Mouse (Mus musculus) hindbrain, embryonic 10.5 days (tissue): ENCODE measurements around the gene Hist1h3c. TPM values are rescaled to one million over a fixed set of nuclear protein-coding genes. Genes with fewer than 3 reads are reported as not detected.
"Not testable (repeated sequence)": the region's sequence is repeated elsewhere in the genome, so short reads cannot be mapped to it uniquely, and the experiment has no call there.

Source experiments
- DNase-seq: peaks from one replicate; pipeline ENCODE4 v3.0.0-alpha.2; 2017; ENCODE audit warnings: low spot score
- H3K27ac ChIP-seq: fragments of 300-500 bp; sonication (generic); 2 replicates; pipeline ENCODE4 v1.5.1; 2016; ENCODE audit warnings: mild to moderate bottlenecking, moderate library complexity
- H3K27me3 ChIP-seq: fragments of 300-500 bp; sonication (generic); 2 replicates; pipeline ENCODE4 v1.6.1; 2016; ENCODE audit warnings: mild to moderate bottlenecking; ENCODE audit not compliant: poor library complexity, insufficient read depth, severe bottlenecking
- H3K36me3 ChIP-seq: fragments of 300-500 bp; sonication (generic); 2 replicates; pipeline ENCODE4 v1.6.1; 2016; ENCODE audit warnings: mild to moderate bottlenecking, moderate library complexity
- H3K4me1 ChIP-seq: fragments of 300-500 bp; sonication (generic); replicated peaks from 2 replicates; pipeline ENCODE4 v1.6.1; 2016; ENCODE audit warnings: mild to moderate bottlenecking
- H3K4me3 ChIP-seq: fragments of 300-500 bp; sonication (generic); 2 replicates; pipeline ENCODE4 v1.5.1; 2016; ENCODE audit warnings: mild to moderate bottlenecking, moderate library complexity
- H3K9me3 ChIP-seq: fragments of 300-500 bp; sonication (generic); 2 replicates; pipeline ENCODE4 v1.6.1; 2016; ENCODE audit warnings: mild to moderate bottlenecking, moderate library complexity
- WGBS: fragments of 180-500 bp; shearing (Covaris S2); methylation state at CpG from one replicate; pipeline ENCODE4 v1.1.7; 2016; 5-methylcytosine and 5-hydroxymethylcytosine counted together
- polyA plus RNA-seq: library from polyadenylated mRNA; unstranded; fragments of >200 nt; fragmentation: Nextera tagmentation; extraction: Ambion mirVana; gene quantifications from 2 replicates; pipeline ENCODE4 v1.2.1, GENCODE M21; 2016

The Hist1h3c gene
- polyA plus RNA-seq, 1 experiment from 2014 or later, result 8.6 TPM

GRCm38 (mm10) chr13:23761871-23762821, 16.7 kb upstream of the Hist1h3c start, which contains the start of gene Hist1h3a:
Gene Hist1h3a (minus strand): TSS chr13:23762386.
- H3K27ac ChIP-seq, result peak within 1 kb of the TSS; percentile 94
- H3K9me3 ChIP-seq, H3K27me3 ChIP-seq, H3K36me3 ChIP-seq: not testable (repeated sequence)
- peak within 1 kb of the TSS; percentile 66 for H3K4me3 ChIP-seq
- H3K4me1 ChIP-seq, result peaks cover 56% of the 10 kb centered on the region
- DNase-seq, result peak; percentile 74
- WGBS, result under 1% methylated on average over 33 of the region's 52 CpGs

GRCm38 (mm10) chr13:23760972-23761864, 15.8 kb upstream of the Hist1h3c start, which contains the start of gene Hist1h4a:
Gene Hist1h4a (minus strand): TSS chr13:23761230.
- DNase-seq, result peak; percentile 99
- Histone ChIP-seq H3K4me1 (peaks cover 57% of the 10 kb centered on the region), H3K4me3 (peak within 1 kb of the TSS; percentile 66), H3K27me3 (no peaks in the 10 kb centered on the region), H3K27ac (peak within 1 kb of the TSS; percentile 94), H3K9me3 (no peaks in the 10 kb centered on the region), H3K36me3 (no peaks in the 10 kb centered on the region)
- WGBS, result under 1% methylated on average over 69 of the region's 72 CpGs

GRCm38 (mm10) chr13:23760240-23760971, 15.0 kb upstream of the Hist1h3c start:
- peaks cover 57% of the 10 kb centered on the region for H3K4me1 ChIP-seq
- H3K27me3 ChIP-seq, result no peaks in the 10 kb centered on the region
- H3K27ac ChIP-seq, result peak overlapping the region; percentile 94
- no peaks in the 10 kb centered on the region for H3K9me3 ChIP-seq
- peak overlapping the region; percentile 66 for H3K4me3 ChIP-seq
- H3K36me3 ChIP-seq, result no peaks in the 10 kb centered on the region
- 2% methylated on average over 22 of the region's 27 CpGs for WGBS
- peak; percentile 47 for DNase-seq

GRCm38 (mm10) chr13:23759916-23760239, 14.5 kb upstream of the Hist1h3c start:
- peaks cover 55% of the 10 kb centered on the region for H3K4me1 ChIP-seq
- peak overlapping the region; percentile 66 for H3K4me3 ChIP-seq
- H3K27me3 ChIP-seq, result no peaks in the 10 kb centered on the region
- 74% methylated on average over 1 of the region's 1 CpGs for WGBS
- no peaks in the 10 kb centered on the region for H3K9me3 ChIP-seq
- DNase-seq, result no peak
- H3K36me3 ChIP-seq, result no peaks in the 10 kb centered on the region
- peak overlapping the region; percentile 94 for H3K27ac ChIP-seq

GRCm38 (mm10) chr13:23759251-23759771, 13.9 kb upstream of the Hist1h3c start:
- H3K4me1 ChIP-seq, result peaks cover 49% of the 10 kb centered on the region
- 0 out of 2 replicates have a peak overlapping the region, but pooled peaks have one; percentile 66 for H3K4me3 ChIP-seq
- 75% methylated on average over 3 of the region's 3 CpGs for WGBS
- H3K9me3 ChIP-seq, result no peaks in the 10 kb centered on the region
- no peaks in the 10 kb centered on the region for H3K27me3 ChIP-seq
- H3K36me3 ChIP-seq, result no peaks in the 10 kb centered on the region
- H3K27ac ChIP-seq, result peak overlapping the region; percentile 94
- no peak for DNase-seq

- peaks cover 43% of the 10 kb centered on the region for H3K4me1 ChIP-seq
- H3K4me3 ChIP-seq, result peak overlapping the region; percentile 51
- no peaks in the 10 kb centered on the region for H3K9me3 ChIP-seq
- no peak for DNase-seq
- H3K27ac ChIP-seq, result peak overlapping the region; percentile 90
- no peaks in the 10 kb centered on the region for H3K36me3 ChIP-seq
- no peaks in the 10 kb centered on the region for H3K27me3 ChIP-seq
- 54% methylated on average over 3 of the region's 3 CpGs for WGBS
Observed at GRCm38 (mm10) chr13:23757921-23758320, 12.5 kb upstream of the Hist1h3c start.

- 2% methylated on average over 18 of the region's 23 CpGs for WGBS
- H3K4me3 ChIP-seq, result peak overlapping the region; percentile 51
- peak; percentile 68 for DNase-seq
- no peaks in the 10 kb centered on the region for H3K36me3 ChIP-seq
- peaks cover 41% of the 10 kb centered on the region for H3K4me1 ChIP-seq
- no peaks in the 10 kb centered on the region for H3K27me3 ChIP-seq
- no peaks in the 10 kb centered on the region for H3K9me3 ChIP-seq
- peak overlapping the region; percentile 90 for H3K27ac ChIP-seq
Observed at GRCm38 (mm10) chr13:23757211-23757773, 11.9 kb upstream of the Hist1h3c start.

GRCm38 (mm10) chr13:23756790-23757189, 11.4 kb upstream of the Hist1h3c start, which contains the start of gene Hist1h4b:
Gene Hist1h4b (plus strand): TSS chr13:23757013.
- under 1% methylated on average over 20 of the region's 22 CpGs for WGBS
- Histone ChIP-seq H3K27me3 (no peaks in the 10 kb centered on the region), H3K4me1 (peaks cover 46% of the 10 kb centered on the region), H3K27ac (peak within 1 kb of the TSS; percentile 90), H3K9me3 (no peaks in the 10 kb centered on the region), H3K4me3 (peak within 1 kb of the TSS; percentile 51), H3K36me3 (no peaks in the 10 kb centered on the region)
- peak; percentile 92 for DNase-seq

- Histone ChIP-seq H3K27ac (peak overlapping the region; percentile 90), H3K27me3 (no peaks in the 10 kb centered on the region), H3K4me1 (peaks cover 37% of the 10 kb centered on the region), H3K4me3 (no peak overlapping the region), H3K36me3 (no peaks in the 10 kb centered on the region), H3K9me3 (no peaks in the 10 kb centered on the region)
- DNase-seq, result no peak
Observed at GRCm38 (mm10) chr13:23755000-23755399, 9.6 kb upstream of the Hist1h3c start.

GRCm38 (mm10) chr13:23753314-23754078, 8.1 kb upstream of the Hist1h3c start:
- Histone ChIP-seq H3K4me1 (peaks cover 34% of the 10 kb centered on the region), H3K27ac (peak overlapping the region; percentile 89), H3K4me3 (peak overlapping the region; percentile 51), H3K27me3 (no peaks in the 10 kb centered on the region), H3K9me3 (no peaks in the 10 kb centered on the region), H3K36me3 (no peaks in the 10 kb centered on the region)
- 59% methylated on average over 4 of the region's 4 CpGs for WGBS
- no peak for DNase-seq

GRCm38 (mm10) chr13:23752742-23753172, 7.4 kb upstream of the Hist1h3c start:
- Histone ChIP-seq H3K4me3 (peak overlapping the region; percentile 51), H3K27me3 (no peaks in the 10 kb centered on the region), H3K27ac (peak overlapping the region; percentile 89), H3K9me3 (no peaks in the 10 kb centered on the region), H3K4me1 (peaks cover 35% of the 10 kb centered on the region), H3K36me3 (no peaks in the 10 kb centered on the region)
- DNase-seq, result no peak
- 2% methylated on average over 6 of the region's 6 CpGs for WGBS
